Comparison of ENCODE assay signal across 8 mouse cellular contexts in genomic region chr6:34877509-34878321, GRCm38 (mm10). TPM values are rescaled to one million over a fixed set of nuclear protein-coding genes. Genes with fewer than 3 reads are reported as not detected.
DNase-seq lines count a peak whose midpoint lies in the region; ATAC-seq and TF ChIP-seq lines count a peak whose summit lies in the region.

Cyren (minus strand) TSS chr6:34878060.

- TF ChIP-seq EP300 in liver, postnatal 0 days (IDR thresholded peaks at IDR 0.05; ENCODE audit: low read depth) = no peak; the same call in 1 of the 2 replicates

- peak; percentile 84 for DNase-seq in c-Kit-positive CD71-positive TER-119-positive erythroid progenitor cells, embryonic 14.5 days (ENCODE audit: low spot score)
- DNase-seq in heart, postnatal 10 days = peak; percentile 96
- DNase-seq in large intestine, adult 2 months (ENCODE audit: low read depth, low spot score) = peak; percentile 53
- peak; percentile 94 for DNase-seq in liver, postnatal 0 days
- peak; percentile 95 for DNase-seq in testis, postnatal 10 days (ENCODE audit: low spot score)

- H3K27ac ChIP-seq in forebrain, embryonic 13.5 days = peak within 1 kb of the TSS; percentile 88
- peak within 1 kb of the TSS; percentile 90 for H3K27ac ChIP-seq in liver, postnatal 0 days (ENCODE audit: low read depth)
- peak within 1 kb of the TSS; percentile 85 for H3K27ac ChIP-seq in neural tube, embryonic 14.5 days (ENCODE audit: low read depth, low read length)

- peak within 1 kb of the TSS; percentile 88 for H3K9ac ChIP-seq in forebrain, embryonic 13.5 days
- H3K9ac ChIP-seq in liver, postnatal 0 days (replicated peaks) = peak within 1 kb of the TSS; percentile 64
- peak within 1 kb of the TSS; percentile 76 for H3K9ac ChIP-seq in neural tube, embryonic 14.5 days (replicated peaks; ENCODE audit: low read depth, low read length)

- H3K4me2 ChIP-seq in forebrain, embryonic 13.5 days = peak within 1 kb of the TSS; percentile 73
- peak within 1 kb of the TSS; percentile 69 for H3K4me2 ChIP-seq in liver, postnatal 0 days (ENCODE audit: low read depth, low read length)
- peak within 1 kb of the TSS; percentile 74 for H3K4me2 ChIP-seq in neural tube, embryonic 14.5 days (ENCODE audit: low read depth, low read length)

- H3K36me3 ChIP-seq in E14TG2a.4 (ENCODE audit: insufficient read depth, low read length) = peaks cover 10% of the 10 kb centered on the region; the same call in 1 of the 2 replicates
- peaks cover 39% of the 10 kb centered on the region for H3K36me3 ChIP-seq in forebrain, embryonic 13.5 days (ENCODE audit: poor library complexity, severe bottlenecking)
- peaks cover 21% of the 10 kb centered on the region for H3K36me3 ChIP-seq in liver, postnatal 0 days (replicated peaks; ENCODE audit: insufficient read depth, low read length)
- no peaks in the 10 kb centered on the region for H3K36me3 ChIP-seq in neural tube, embryonic 14.5 days (ENCODE audit: control insufficient read depth, insufficient read depth, low read length)

- H3K9me3 ChIP-seq in E14TG2a.4 (ENCODE audit: low read length) = no peaks in the 10 kb centered on the region
- no peaks in the 10 kb centered on the region for H3K9me3 ChIP-seq in forebrain, embryonic 13.5 days (replicated peaks)
- H3K9me3 ChIP-seq in liver, postnatal 0 days (ENCODE audit: low read length) = no peaks in the 10 kb centered on the region
- H3K9me3 ChIP-seq in neural tube, embryonic 14.5 days (ENCODE audit: control insufficient read depth, low read length) = no peaks in the 10 kb centered on the region

- intact Hi-C loops in heart, postnatal 10 days (cut with DNase I) = loop anchor here (1.0 to 5.0 kb wide), 5 partner anchors 12 to 365 kb away; partner anchors contain the start of genes Agbl3 and Cald1

- ATAC-seq in forebrain, embryonic 13.5 days = peak; percentile 96
- peak; percentile 91 for ATAC-seq in liver, postnatal 0 days
- peak; percentile 93 for ATAC-seq in neural tube, embryonic 14.5 days (ENCODE audit: low read depth)

- WGBS in forebrain, embryonic 13.5 days = under 1% methylated on average over 56 of the region's 56 CpGs
- WGBS in large intestine, adult 2 months = under 1% methylated on average over 56 of the region's 56 CpGs
- under 1% methylated on average over 53 of the region's 56 CpGs for WGBS in liver, postnatal 0 days (ENCODE audit: insufficient replicate concordance)
- WGBS in neural tube, embryonic 14.5 days = 0% methylated on average over 49 of the region's 56 CpGs

- H3K4me1 ChIP-seq in E14TG2a.4 (replicated peaks; ENCODE audit: low read depth, low read length) = peaks cover 75% of the 10 kb centered on the region
- H3K4me1 ChIP-seq in forebrain, embryonic 13.5 days = peaks cover 12% of the 10 kb centered on the region
- peaks cover 46% of the 10 kb centered on the region for H3K4me1 ChIP-seq in liver, postnatal 0 days (ENCODE audit: insufficient read depth)
- peaks cover 8% of the 10 kb centered on the region for H3K4me1 ChIP-seq in neural tube, embryonic 14.5 days (ENCODE audit: control insufficient read depth, insufficient read depth, low read length)

- peak within 1 kb of the TSS; percentile 91 for H3K4me3 ChIP-seq in E14TG2a.4 (replicated peaks; ENCODE audit: low read length)
- H3K4me3 ChIP-seq in forebrain, embryonic 13.5 days = peak within 1 kb of the TSS; percentile 75
- peak within 1 kb of the TSS; percentile 63 for H3K4me3 ChIP-seq in liver, postnatal 0 days (ENCODE audit: low read depth, low read length)
- H3K4me3 ChIP-seq in neural tube, embryonic 14.5 days (ENCODE audit: low read depth, low read length) = peak within 1 kb of the TSS; percentile 64

- peaks cover 7% of the 10 kb centered on the region; the same call in 1 of the 2 replicates for H3K27me3 ChIP-seq in E14TG2a.4 (ENCODE audit: insufficient read depth, low read length)
- no peaks in the 10 kb centered on the region for H3K27me3 ChIP-seq in forebrain, embryonic 13.5 days
- H3K27me3 ChIP-seq in liver, postnatal 0 days (ENCODE audit: insufficient read depth, low read length) = no peaks in the 10 kb centered on the region
- H3K27me3 ChIP-seq in neural tube, embryonic 14.5 days (ENCODE audit: control insufficient read depth, insufficient read depth, low read length) = no peaks in the 10 kb centered on the region

- no peak for TF ChIP-seq CTCF in E14TG2a.4 (conservative IDR thresholded peaks at IDR 0.05; ENCODE audit: low read length)
- TF ChIP-seq CTCF in liver, postnatal 0 days (IDR thresholded peaks at IDR 0.05; ENCODE audit: low read depth) = peak; percentile 73

RNA-seq across cellular contexts. Expression of gene Cyren, which starts in this region (rescaled TPM):
- 12.1 and 14.6 TPM in 2 replicates for polyA plus RNA-seq in forebrain, embryonic 13.5 days (2015; fragmentation: Nextera tagmentation; extraction: Ambion mirVana)
- 1 to 10 TPM; 5.3 TPM for total RNA-seq in heart, postnatal 10 days (2021)
- 3.0 and 3.3 TPM in 2 replicates for polyA plus RNA-seq in large intestine, adult 2 months (2012; rRNA removed)
- polyA plus RNA-seq in liver, postnatal 0 days (2015; fragmentation: Nextera tagmentation; extraction: Ambion mirVana) = 4.5 and 4.9 TPM in 2 replicates
- polyA plus RNA-seq in neural tube, embryonic 14.5 days (2014; fragmentation: Nextera tagmentation; extraction: Ambion mirVana) = 6.0 and 7.4 TPM in 2 replicates

Comparison
In these comparisons a context has a peak if more than half of its experiments do, and no peak if none do; other contexts are left out.
1. Peak in every context shown above with its lines: DNase-seq, ATAC-seq, H3K4me3 ChIP-seq and H3K27ac ChIP-seq.